Mouse (Mus musculus) natural killer cell, adult 2 months (primary cell): ENCODE data around the gene Psmb6.

Source experiments
- DNase-seq, 2 experiments: peaks; one replicate each; pipeline ENCODE4 v3.0.0; 2022; ENCODE audit warnings: low spot score in 2 of 2

Gene Psmb6

DNA sequence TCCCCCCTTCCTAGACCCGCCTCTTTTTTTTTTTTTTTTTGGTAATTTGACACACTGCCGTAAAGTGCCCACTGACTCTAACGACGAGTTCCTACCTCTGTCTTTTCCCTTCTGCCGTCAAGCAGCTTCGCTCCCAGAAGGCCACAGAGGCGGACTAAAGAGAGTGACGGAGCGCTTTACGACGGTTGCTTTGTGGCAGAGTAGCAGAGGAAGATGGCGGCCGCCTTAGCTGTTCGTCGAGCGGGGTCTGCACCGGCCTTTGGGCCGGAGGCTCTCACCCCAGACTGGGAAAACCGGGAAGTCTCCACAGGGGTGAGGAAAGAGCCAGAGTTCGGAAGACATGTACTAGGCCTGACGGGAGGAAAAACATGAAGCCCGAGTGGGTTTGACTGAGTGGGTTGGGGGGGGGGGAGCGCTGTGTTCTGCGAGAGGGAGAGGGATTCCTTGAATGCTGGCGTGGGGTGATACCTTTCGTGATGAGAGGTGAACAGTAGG, at the start of gene Psmb6:
Gene Psmb6 (plus strand): TSS at position 184 of the 495 bp plus-strand sequence.
- peak; percentile 88 to 89 for DNase-seq

DNA sequence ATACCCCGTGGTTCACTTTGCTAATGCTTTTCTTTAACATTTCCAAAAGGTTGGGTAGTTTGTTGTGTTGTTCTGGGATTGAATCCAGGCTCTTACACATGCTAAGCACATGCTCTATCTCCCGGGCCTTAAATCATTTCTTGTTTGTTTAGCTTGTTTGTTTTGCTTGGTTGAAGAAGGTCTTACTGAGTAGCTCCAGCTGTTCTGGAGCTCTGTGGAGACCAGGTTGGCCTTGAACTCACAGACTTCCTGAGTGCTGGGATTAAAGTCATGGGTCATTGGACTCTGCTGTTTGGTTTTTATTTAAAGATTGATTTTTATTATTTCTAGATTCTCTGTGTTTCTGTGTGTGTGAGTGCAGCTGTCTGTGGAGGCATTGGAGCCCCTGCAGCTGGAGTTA, 39.7 kb upstream of the Psmb6 start:
- no peak for DNase-seq

DNA sequence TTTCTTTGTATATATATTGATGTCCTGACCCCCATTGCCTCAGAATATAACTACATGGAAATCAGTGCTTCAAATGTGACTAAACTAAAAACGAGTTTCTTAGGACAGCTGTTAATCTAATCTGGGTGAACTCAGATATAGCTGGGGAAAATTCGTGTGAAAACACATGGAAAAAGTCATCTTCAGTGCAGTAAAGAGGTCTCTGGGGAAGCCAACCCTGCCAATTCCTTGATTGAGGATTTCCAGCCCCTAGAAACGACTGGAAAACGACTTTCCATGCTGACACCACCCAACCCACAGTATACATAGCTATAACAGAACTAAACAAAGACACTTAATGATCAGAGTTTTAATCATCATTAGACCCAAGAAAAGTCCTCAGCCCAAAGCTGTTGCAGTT, 37.4 kb upstream of the Psmb6 start:
- DNase-seq, result no peak

DNA sequence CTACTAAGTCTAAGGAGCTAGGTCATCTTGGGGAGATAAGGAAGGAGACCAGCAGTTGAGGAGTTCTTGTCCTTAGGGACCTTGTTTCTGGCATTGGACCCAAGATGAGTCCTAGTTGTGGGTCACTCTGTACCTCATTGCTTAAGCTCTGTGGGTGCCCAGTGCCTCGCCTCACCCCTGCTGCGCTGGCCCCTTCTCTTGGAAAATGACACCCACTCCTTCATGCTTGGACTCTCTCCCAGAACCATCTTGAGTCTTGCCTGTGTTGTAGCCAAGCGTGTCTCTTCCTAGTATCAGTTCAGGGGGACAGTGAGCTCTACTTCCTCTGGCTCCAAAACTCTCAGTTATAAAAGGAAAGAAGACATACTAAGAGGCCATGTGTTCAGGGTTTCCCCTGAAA, 36.0 kb upstream of the Psmb6 start:
- no peak for DNase-seq

DNA sequence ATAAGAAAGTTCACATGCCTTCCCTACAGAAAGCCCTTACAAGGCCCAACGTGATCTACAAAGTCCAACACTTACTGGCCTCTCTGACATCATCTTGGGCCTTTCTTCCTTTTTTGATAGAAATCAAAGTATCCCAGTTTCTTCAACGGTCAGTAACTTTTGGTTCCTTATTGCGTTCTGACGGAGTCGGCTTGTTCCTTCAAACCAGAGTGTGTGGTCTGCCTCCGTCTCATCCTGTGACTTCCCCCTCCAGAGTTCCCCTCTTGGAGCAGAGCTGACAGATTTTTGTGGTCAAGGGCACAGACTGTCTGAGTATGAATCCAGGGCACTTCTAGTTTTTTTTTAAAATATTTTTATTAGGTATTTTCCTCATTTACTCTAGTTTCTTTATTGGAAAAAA, 35.5 kb upstream of the Psmb6 start:
- DNase-seq, result no peak

DNA sequence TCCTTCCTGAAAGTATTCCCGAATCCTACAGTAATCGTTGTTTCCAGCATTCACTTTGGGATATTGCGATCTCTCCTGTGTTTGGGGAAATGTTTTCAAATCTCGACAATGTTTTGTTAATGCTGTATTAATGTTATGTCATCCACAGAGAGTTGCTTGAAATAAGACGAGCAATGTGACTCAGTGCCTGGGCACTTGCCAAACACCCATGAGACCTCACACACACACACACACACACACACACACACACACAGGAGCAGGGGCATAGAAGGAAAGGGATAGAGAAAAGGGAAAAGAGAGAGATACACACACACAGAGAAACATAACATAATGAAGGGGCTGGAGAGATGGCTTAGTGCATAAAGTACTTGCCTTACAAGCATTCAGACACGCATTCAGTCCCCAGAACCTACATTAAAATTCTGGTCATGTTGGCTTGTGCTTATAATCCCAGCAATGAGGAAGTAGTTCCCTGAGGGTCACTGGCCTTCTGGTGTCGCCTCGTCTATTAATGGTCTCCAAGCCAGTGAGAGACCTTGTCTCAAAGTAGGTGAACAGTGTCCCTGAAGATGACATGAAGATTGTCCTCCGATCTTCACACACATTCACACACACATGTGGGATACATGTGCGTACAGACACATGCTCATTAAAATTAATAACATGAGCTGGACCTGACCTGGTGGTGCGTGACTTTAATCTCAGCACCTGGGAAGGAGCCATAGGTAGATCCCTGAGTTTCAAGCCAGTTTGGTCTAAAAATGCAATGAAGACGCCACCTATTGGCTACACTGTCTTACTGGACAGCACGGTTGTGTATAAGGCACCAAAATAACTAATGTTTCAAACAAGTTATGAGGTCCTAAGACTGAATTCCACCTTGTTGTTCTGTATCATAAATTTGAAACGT, 25.3 kb upstream of the Psmb6 start:
- DNase-seq, result no peak

DNA sequence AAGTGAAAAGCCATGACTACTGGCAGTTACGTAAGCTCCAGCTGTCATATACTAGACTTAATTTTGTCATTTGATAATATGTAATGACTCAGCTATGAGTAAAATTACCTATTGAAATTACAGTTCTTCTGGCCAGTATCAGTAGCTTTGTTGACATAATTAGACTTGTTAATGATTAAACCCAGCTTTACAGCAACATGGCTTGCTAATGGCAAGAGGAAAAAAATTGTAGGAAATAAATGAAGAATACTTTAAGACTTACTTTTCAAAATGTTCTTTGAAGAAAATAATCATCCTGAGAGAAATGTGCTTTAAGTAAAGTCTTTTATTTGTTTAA, 24.7 kb upstream of the Psmb6 start:
- DNase-seq, result no peak

DNA sequence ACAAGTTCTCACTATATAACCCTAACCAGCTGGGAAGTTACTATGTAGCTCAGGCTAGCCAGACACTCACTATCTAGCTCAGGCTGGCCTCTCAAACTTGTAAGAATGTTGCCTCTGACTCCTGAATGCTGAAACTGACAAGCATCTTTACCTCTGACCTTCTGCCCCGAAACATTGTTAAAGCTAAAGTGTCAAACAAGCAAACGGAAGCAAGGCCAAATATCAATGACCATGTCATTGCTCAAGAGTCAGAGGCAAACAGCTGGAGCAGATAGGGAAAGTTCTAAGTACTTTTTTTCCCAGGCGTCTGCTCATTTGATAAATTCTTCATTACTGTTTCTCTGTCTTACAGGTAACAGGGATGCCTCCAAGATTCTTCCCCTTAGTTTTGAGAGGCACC, 23.1 kb upstream of the Psmb6 start:
- DNase-seq, result no peak

DNA sequence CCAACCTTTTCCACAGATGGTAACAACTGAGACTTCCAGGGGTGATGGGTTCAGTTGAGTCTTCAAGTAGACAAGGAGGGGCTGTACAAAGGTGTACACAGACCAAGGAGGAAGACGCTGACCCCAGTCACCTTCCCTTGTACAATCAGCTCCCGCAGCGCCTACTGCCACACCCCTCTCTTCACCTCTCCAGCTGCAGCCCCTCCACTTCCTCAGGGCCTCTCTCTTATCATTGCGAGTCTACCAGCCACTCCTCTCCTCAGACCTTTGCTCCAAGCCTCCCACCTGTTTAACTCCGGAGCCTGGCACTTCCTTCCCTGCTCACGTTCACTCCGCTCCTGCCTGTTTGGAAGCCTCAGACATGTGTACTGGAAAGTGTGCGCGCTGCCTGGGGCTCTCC, 20.2 kb upstream of the Psmb6 start, which contains the start of gene Tm4sf5:
Gene Tm4sf5 (plus strand): TSS at position 275 of the 400 bp plus-strand sequence.
- DNase-seq, result no peak

DNA sequence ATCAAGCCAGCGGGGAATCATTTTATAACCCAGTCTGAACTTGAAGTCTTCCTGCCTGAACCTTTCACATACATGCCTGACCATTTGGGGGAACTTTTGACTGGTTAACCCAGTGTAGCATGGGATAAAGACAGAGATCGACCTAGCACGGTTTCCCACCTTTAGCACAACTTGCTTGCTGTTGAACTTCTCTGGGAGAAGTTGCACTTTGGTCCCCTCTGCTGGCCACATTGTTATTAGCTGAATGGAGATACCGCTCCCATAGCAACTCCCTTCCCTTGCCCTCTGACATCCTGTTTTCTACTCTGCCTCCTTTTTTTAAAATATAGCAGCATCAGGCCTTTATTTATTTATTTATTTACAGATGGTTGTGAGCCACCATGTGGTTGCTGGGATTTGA, 18.8 kb upstream of the Psmb6 start:
- DNase-seq, result peak; percentile 44 to 66

DNA sequence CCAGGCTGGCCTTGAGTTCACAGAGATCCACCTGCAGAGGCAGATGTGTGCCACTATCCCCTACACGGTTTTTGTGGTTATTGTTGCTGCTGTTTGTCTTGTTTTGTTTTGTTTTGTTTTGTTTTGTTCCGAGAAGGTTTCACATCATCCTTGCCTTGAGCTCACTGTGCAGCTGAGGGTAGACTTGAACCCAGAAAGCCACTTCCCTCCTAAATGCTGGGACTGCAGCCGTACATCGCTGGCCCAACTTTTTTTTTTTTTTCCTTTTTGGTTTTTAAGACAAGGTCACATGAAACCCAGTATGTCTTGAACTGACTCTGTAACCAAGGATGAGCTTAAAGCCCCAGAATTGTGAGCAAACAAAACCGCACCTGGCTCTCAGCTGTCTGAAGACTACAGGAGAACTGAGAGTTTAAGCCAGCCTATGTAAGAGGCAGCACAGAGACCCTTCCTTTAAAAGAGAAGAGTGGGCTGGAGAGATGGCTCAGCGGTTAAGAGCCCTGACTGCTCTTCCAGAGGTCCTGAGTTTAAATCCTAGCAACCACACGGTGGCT, 18.1 kb upstream of the Psmb6 start:
- no peak for DNase-seq

DNA sequence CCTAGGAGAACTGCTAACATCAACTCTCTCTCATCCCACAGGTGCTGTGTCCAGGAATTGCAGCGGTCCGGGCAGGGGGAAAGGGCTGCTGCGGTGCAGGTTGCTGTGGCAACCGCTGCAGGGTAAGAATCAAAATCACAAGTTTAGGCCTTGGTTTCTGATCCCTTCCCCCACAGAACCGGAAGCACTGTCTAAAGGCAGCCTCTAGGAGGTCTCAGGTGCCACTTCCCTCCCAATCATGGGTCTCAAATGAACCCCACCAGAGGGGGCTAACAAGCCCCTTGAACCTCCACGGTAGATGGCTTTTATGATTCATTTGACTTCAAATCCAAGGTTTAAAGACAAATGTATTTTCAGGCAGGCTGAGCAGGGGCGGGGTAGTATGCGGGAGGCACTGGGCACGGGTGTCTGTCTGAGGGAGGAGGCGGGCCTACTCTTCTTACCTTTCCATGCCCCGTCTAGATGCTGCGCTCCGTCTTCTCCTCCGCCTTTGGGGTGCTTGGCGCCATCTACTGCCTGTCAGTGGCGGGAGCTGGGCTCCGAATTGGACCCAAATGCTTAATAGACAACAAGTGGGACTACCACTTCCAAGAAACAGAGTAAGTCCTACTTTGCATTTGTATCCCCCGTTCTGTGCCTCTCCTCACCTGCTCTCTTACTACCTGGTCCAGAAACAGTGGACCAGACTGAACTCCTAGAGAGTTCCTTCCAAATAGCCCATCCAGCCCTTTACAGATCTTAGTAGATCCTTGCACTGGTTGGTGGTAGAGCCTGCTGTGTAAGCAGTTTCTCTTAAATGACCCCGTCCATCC, 15.2 kb upstream of the Psmb6 start:
- peak; percentile 33 to 58 for DNase-seq

DNA sequence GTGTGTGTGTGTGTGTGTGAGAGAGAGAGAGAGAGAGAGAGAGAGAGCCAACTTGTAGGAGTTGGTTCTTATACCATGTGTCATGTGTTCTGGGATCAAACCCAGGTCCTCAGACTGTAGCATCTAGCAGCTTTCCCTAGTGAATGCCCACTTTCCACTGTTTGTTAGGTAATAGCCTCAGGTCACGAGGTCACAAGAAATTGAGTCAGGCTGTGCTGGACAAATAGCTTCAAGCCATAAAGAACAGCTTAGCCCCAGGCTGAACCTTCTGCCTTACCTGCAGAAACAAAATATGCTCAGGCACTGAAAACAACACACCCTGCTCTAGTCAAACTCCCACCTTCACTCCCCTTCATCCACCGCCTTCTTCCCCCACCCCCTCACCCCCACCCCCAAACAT, 13.9 kb upstream of the Psmb6 start:
- DNase-seq, result no peak

DNA sequence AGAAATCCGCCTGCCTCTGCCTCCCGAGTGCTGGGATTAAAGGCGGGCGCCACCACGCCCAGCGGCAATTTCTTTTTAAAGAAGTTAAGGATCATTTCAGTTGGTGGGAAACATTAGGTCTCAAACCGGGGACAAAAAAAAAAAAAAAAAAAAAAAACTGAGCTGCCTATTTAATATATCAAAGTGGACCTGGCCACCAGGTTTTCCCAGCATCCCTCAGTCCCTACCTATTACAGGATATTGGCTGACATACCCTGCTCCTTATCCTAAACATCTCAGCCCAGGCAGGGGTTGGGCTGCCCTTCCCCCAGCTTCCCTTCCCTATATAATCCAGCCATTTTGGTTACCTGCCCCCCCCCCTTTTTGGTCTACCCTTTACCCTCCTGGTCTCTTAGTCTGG, 13.3 kb upstream of the Psmb6 start:
- DNase-seq, result no peak

DNA sequence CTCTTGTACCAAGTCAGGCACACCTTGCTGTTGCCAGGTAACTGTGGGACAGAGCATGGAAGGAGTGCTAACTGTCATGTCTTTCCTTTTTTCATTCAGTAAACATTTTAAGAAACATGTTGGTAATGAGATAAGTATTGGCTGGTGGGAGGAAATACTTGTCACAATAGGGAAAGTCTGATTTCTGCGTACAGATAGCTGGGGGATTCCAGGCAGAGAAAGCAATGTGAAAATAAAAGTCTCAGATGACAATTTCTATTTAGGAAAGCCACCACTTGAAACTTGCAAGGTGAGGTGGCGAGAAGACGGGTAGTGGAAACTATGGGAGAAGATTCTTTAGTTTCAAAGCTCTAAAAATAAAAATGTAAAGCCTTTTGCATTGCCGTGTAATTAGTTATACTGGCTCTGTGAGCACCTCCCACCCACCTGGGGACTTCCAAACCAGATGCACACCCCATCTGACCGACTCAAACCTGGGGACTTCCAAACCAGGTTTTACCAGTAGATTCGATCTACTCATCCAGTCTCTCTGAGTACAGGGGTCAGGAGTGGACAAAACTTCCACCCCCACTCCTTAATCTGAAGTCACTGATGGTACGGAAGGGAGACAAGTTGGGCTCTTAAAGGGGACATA, 12.3 kb upstream of the Psmb6 start:
- DNase-seq, result no peak

DNA sequence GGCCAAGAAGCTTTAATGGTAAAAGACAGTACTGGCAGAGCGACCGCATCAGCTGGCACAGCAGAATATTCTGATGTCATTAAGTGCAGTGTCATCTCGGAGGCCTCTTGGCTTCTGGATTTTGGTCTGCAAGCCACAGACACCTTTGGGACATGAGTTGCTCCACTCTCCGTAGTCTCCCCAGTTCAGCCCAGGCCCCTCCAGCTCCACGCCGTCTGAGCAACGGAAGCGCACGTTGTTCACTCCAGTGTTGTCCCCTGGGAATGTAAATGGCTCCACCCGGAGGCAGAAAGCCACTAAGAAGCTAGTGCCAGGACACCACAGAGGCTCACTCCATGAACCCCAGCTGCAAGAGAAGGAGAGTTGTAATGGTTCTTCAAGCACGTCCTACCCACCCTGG, 11.6 kb upstream of the Psmb6 start:
- DNase-seq, result no peak

DNA sequence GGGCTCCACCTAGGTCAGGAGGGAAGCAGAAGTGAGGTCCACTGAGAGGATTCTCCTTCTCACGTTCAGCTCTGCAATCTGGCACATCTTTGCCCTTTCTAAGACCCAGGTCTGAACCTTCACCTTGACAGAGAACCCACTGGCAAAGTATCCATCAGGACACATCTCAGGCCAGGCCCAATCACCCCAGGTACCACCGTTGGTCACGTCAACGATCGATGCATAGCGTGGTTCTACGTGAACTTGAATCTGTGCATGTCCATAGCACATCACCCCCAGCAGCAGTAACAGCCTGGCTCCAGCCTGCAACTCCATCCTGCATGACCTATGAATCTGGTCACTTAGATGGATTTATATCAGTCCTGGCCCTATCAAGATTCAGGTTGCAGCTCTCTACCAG, 10.9 kb upstream of the Psmb6 start, which contains the start of gene Vmo1:
Gene Vmo1 (minus strand): TSS at position 329 of the 400 bp plus-strand sequence.
- no peak for DNase-seq

DNA sequence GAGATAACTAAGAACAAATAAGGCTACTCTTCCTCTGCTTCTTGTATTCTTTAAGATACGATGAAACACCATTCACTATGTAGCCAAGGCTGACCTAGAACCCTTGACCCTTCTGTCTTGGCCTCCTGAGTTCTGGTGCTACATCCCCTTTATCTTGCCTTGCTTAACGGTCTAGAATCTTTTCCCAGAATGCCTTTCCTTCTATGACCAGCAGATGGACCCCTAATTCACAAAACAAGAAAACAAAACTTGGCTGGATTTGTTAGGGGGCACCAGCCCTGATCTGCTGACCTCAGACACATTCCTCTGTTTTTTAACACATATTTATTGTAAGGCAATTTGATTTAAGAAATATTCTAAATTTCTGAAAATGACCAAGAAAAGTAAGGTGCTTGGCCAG, 8.8 kb upstream of the Psmb6 start:
- DNase-seq, result peak; percentile 24 to 43

DNA sequence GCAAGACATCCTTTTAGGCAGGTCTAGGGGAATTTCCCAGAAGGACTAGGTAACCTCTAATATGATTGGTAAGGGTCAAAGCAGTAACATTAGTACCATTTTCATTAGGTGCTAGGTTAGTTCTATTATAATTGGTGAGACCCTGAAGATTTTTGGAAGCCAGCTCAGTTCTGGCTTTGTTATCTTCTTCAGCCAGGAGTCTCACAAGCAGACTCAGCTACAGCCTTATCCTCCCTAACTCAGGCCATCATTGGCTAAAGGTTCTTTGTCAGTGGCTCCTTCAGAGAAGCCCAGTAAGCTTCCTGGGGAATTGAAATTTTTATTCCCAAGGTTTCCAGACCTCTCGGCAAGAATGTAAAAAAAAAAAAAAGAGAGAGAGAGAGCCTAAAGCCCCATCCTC, 6.7 kb upstream of the Psmb6 start:
- no peak for DNase-seq

DNA sequence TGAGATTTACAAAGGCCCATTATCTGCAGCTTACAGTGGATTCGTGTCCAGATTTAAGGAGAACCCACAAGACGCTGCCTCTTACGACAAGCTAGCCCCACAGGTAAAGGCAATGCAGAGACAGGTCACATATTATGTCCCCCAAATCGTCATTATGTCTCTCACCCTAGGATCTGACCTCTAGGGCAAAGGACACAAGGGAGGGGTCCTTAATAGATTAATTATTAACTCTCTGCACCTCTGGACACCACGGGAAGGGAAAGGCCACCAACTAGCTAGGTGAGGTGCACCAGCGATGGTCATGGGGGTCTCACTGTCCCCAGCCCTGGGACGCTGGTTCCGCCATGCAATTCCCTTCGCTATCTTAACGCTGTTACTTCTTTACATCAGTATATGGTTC, 6.2 kb upstream of the Psmb6 start, which contains the start of gene Gltpd2:
Gene Gltpd2 (plus strand): TSS at position 274 of the 400 bp plus-strand sequence.
- DNase-seq, result no peak

DNA sequence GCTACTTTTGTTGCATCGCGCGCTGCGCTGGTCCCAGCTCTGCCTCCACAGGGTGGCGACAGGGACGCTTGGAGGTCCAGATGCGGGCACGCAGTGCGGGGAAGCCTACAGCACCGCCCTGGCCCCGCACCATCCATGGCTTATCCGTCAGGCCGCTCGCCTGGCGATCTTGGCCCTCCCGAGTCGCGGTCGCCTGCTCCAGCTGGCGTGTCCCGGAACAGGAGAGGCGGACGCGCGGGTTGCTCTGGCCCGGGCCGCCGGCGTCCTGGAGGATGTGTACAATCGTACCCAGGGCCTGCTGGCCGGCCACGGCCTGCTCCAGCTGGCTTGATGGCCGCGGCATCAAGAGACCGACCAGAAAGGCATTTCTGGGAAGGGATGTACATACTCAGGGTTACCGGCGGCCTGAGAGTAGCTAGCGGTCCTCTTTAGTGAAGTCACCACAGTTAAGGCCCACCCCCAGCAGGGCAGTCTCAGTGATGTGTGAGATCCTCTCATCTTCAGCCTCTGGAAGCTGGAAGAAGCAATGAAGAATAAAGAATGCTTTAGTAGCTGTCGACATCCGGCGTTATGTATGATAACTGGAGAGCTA, 4.9 kb upstream of the Psmb6 start:
- no peak for DNase-seq
